Mouse (Mus musculus) CH12F3 (cell line): ENCODE measurements around the gene Jmjd1c.

Source experiments
- in situ Hi-C: fragments of 300-500 bp; cut with MboI; formaldehyde crosslinking; loops from 2 replicates; pipeline ENCODE4 v1.14.3; 2020; ENCODE audit warnings: low sequenced_read_pairs

Gene Jmjd1c

DNA sequence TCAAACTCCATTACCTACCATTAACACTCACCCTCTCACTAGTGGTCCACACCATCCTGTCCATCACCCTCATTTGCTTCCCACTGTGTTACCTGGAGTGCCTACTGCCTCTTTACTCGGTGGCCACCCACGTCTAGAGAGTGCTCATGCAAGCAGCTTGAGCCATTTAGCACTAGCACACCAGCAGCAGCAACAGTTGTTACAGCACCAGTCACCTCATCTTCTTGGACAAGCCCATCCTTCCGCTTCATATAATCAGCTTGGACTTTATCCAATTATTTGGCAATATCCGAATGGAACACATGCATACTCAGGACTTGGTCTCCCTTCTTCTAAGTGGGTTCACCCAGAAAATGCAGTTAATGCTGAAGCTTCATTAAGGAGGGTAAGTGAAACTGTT lies 124.3 kb downstream of the Jmjd1c start:
- in situ Hi-C loops: no loop called here

DNA sequence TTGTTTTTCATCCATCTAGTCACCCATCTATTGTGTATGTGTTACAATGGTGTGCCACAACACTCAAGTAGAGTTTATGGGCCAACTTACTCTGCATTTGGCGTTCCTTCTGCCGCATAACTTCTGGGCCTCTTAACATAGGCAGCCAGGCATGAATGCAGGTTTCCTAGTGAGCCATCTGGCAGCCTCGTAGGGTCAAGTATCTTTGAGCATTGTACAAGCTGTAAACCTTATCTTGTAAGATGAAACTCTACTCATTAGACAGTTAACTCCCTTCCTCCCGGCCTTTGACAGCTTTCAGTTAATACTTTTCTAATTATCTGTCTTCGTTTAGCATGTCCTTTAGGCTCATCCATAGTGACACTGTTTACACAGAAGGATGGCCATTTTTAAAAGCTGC lies 125.4 kb downstream of the Jmjd1c start:
- in situ Hi-C loops: no loop called here

DNA sequence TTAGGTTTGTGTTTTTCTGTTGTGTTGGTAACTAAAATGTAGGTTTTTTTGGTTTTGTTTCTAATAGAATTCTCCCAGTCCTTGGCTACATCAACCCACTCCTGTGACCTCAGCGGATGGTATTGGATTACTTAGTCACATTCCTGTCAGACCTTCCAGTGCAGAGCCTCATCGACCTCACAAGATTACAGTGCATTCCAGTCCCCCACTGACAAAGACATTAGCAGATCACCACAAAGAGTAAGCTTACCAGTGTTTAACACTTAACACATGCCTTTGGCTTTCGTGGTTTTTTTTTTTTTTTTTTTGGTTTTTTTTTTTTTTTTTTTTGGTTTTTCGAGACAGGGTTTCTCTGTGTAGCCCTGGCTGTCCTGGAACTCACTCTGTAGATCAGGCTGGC lies 128.0 kb downstream of the Jmjd1c start:
- in situ Hi-C loops: no loop called here

DNA sequence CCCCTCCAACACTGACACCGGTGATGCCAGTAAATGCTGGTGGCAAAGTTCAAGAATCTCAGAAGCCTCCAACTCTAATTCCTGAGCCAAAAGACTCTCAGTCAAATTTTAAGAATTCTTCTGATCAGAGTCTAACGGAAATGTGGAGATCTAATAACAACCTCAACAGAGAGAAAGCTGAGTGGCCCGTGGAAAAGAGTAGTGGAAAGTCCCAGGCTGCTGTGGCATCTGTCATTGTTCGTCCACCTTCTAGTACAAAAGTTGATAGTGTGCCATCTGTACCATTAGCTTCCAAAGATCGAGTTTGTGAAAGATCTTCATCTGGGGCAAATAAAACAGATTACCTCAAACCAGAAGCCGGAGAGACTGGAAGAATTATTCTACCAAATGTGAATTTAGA lies 129.6 kb downstream of the Jmjd1c start:
- in situ Hi-C loops: loop anchor here (25.0 kb wide), 1 partner anchor 313 kb away; no protein-coding TSS in a partner anchor

DNA sequence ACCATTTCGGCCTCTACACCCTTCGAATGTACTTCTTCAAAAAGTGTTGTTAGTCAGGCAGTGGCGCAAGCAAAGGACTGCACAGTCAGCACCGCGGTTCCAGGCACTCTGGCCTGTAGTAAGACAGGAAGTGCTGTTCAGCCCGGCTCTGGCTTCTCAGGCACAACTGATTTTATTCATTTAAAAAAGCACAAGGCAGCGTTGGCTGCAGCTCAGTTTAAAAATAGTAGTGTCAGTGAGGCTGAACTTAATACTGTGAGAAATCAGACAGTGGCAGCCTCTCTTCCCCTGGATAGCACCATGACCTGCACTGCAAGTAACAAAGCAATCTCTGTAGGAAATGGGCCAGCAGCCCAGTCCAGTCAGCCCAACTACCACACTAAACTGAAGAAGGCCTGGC lies 130.2 kb downstream of the Jmjd1c start:
- in situ Hi-C loops: loop anchor here (25.0 kb wide), 1 partner anchor 314 kb away; no protein-coding TSS in a partner anchor

DNA sequence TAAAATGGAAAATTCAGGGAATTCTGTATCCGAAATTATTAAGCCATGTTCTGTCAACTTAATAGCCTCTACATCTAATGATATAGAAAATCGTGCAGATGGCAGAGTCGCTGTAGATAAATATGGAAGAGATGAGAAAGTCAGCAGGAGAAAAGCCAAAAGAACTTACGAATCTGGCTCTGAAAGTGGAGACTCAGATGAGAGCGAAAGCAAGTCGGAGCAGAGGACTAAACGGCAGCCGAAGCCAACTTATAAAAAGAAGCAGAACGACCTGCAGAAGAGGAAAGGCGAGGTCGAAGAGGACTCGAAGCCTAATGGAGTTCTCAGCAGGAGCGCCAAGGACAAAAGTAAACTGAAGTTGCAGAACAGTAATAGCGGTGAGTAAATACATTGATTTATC lies 130.6 kb downstream of the Jmjd1c start:
- in situ Hi-C loops: loop anchor here (25.0 kb wide), 1 partner anchor 314 kb away; no protein-coding TSS in a partner anchor

DNA sequence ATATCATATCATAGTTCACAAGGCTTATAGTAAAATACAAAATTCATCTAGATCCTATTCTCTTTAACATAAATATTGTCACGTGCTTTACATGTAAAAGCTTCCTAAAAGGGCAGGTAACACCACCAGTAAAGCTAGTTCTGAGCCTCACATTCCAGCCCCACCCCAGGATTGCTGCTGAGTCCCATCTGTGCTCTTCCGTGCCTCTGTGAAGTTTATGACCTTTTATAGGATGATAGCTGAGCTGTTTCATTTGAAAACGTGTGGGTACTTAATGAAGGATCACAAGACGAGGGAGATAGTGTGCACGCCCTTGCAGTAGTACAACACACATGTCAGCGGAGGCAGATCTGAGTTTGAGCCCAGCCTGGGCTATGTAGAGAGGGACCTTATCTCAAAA lies 134.5 kb downstream of the Jmjd1c start:
- in situ Hi-C loops: loop anchor here (25.0 kb wide), 1 partner anchor 318 kb away; no protein-coding TSS in a partner anchor

DNA sequence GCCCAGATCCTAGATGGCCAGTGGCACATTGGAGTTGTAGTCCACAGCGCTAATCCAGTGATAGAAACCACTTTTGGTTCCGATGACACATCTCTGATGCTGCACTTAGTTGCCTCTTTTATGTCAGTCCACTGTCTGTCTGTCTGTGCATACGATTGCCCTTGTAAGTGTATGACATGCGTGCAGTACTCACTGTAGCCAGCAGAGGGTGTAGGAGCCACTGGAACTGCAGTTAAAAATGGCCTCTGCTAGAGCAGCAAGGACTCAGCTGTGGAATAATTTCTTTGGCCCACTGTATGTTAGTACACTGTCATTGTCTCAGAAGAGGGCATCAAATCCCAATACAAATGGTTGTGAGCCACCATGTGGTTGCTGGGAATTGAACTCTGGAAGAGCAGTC lies 151.2 kb downstream of the Jmjd1c start:
- in situ Hi-C loops: loop anchor here (25.0 kb wide), 1 partner anchor 335 kb away; no protein-coding TSS in a partner anchor

DNA sequence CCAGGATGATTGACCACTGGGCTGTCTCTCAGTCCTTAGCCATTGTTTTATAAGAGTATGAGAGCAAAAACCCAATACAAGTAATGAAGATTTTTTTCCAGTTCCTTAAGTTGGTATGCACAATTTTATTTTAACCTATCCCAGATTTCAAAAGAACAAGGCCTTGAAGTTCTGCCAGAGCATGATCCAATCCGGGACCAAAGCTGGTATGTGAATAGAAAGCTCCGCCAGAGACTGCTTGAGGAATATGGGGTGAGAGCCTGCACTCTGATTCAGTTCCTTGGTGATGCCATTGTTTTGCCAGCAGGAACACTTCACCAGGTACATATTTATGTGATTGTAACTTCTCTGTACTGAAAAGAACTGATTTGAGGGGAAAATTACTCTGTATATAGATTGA lies 153.6 kb downstream of the Jmjd1c start:
- in situ Hi-C loops: loop anchor here (25.0 kb wide), 1 partner anchor 337 kb away; no protein-coding TSS in a partner anchor

DNA sequence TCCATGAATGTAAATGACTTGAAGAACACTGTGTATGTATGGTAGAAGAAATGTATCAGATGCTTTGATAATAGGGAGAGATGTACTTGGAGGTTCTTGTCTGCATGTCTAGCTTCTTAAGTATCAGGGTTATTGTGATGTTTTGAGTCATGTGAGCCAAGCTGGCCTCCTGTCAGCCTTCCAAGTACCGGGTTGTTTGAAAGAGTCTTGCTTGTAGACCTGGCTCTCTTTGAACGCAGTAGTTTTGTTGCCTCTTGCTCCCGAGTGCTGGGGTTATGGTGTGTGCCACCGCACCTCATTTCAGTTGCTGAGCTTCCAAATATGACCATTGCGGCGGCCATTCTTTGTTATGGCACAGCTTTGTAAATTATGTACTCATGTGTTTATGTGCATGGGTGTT lies 154.9 kb downstream of the Jmjd1c start:
- in situ Hi-C loops: no loop called here

DNA sequence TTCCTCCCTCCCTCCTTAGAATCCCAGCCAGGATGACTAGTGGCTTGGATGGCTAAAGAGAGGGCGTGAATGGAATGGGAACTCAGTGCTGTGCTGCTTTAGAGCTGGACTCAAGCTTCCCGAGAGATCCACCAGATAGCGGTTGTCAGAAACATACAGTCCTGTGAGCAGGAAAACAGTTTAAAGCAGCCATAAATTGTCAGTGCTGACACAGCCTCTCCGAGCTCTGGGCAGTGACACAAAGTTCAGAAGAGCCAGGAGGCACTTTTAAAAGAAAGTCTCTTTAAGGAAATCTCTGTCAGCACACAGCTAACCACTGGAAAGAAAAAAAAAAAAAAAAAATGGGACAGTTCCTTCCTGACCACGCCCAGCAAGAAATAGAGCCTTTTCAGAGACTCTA lies 156.4 kb downstream of the Jmjd1c start:
- in situ Hi-C loops: no loop called here

DNA sequence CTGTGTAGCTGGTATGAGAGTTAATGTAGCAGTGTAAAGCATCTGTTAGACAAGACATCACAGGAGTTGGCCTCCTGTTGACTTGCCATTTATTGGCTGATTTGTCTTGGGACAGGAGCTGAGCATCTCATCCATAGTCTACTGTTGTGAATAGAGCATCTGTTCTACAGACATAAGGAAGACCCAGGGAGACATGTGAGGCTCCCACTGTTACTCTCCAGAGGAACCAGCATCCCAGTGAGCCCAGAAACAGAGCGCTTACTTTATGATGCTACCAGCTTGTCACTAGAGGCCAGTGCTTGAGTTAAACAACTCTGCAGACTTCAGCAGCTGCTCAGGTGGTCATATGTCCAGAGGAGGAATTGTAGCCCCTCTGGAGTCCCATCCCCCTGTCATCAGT lies 157.2 kb downstream of the Jmjd1c start:
- in situ Hi-C loops: no loop called here

DNA sequence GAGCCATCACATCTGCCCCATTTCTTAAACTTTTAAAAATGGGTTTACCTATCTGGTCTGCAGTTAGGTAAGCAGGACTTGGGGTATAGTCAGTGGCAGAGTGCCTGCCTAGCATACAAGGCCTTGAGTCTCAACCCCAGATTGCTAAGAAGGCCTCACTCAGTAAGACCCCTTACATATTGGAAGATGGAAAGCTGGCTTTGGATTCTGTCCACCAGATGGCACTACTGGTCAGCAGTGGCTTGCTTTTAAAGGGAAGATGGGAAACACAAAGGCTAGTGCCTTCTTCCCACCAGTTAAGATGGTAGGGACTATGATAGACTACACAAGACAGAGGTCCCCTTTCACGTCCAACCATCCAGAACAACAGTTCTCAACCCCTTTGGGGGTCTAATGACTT lies 168.9 kb downstream of the Jmjd1c start:
- in situ Hi-C loops: no loop called here

DNA sequence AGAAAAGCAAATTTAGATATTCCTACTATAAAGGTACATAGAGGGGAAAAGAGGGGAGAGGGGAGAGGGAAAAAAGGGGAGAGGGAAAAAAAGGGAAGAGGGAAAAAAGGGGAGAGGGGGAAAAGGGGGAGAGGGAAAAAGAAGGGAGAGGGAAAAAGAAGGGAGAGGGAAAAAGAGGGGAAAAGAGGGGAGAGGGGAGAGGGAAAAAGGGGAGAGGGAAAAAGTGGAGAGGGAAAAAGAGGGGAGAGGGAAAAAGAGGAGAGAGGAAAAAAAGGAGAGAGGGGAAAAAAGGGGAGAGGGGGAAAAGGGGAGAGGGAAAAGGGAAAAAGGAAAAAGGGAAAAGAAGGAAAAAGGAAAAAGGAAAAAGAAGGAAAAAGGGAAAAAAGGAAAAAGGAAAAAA lies 180.0 kb downstream of the Jmjd1c start:
- in situ Hi-C loops: no loop called here

DNA sequence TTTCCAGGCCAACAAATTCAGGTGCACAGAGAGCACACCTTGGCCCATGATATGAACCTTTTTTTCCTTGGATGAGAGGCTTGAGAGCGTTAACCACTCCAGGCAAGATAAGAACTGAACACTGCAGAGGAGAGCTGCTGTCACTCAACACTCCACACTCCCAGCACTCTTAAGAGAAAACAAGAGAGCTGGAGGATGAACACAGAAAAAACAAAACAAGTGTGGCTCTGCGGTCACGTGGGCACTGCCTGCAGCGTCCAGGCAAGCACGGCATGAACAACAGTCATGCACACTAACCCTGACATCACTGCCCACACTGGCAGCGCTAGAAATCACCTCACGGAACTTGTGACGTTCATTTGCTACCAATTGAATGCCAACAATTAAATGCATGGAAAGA lies 185.9 kb downstream of the Jmjd1c start:
- in situ Hi-C loops: no loop called here

DNA sequence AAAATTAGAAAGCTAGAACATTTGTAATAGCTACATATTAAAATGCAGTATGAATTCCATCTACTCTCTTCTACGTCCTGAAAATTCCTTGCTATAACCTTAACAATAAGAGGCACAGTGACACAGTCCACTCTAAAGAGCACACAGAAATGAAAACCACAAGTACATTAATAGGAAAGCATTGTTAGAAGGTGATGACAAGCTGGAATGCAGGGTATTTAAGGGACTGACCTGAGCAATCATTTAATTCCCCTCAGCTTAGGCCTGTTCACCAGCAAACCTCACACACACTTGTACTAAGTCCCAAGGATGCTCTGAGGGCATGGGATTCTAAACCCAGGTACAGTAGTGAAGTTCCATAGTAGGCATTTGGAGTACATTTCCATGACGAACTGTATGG lies 186.6 kb downstream of the Jmjd1c start:
- in situ Hi-C loops: no loop called here

DNA sequence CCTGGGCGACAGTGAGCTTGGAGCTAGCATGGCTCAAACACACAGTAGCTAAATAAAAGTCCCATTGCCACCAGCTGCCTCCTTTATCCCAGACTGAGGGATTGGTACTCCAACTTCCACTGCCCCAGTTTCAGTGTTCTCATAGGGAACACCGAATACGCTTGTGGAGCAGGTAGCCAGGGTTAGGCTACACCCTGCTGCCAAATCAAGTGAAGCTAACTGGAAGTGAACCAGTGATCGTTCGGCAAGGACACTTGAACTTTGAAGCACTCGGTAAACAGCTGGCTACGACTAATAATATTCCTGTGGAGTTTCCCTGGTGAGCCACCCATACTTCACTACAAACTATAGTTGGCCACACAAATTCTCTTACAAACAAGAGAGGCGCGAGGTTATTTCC lies 187.6 kb downstream of the Jmjd1c start:
- in situ Hi-C loops: no loop called here

DNA sequence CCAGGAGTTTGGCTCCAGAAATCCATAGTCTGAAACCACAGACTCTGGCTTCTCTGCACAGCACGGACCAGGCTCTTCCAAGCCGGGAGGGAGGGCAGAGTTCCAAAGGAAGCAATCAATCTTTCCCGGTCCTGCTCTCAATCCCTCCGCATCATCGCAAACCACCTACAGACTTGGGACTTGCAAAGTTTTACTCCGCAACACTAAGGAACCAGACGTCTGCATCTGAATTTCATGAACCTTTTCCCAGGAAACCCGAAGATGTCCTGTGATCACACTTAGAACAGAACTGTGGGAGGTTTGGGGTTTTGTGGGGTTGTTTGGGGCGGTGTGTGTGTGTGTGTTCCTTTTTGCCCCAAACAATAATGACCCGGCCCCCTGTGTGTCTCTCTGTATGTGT lies 188.4 kb downstream of the Jmjd1c start:
- in situ Hi-C loops: no loop called here

DNA sequence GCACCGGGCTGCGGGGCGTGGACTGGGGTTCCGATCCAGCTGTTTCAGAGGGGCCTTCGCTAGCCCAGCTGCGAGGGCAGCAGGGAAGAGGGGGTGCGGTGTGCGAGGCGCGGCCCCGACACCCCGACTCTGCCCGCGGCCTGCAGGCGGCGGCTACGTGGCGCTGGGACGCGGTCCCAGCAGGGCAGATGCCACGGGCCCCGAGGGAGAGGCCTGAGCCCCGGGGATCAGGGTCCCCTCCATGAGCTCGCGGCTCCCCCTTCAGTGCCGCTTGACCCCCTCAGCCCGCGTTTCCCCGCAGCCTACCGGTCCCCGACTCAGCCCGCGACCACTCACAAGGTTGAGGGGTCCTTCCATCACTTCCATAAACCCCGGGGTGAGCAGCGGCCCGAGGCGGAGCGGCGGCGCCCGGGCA lies 188.8 kb downstream of the Jmjd1c start:
- in situ Hi-C loops: no loop called here

DNA sequence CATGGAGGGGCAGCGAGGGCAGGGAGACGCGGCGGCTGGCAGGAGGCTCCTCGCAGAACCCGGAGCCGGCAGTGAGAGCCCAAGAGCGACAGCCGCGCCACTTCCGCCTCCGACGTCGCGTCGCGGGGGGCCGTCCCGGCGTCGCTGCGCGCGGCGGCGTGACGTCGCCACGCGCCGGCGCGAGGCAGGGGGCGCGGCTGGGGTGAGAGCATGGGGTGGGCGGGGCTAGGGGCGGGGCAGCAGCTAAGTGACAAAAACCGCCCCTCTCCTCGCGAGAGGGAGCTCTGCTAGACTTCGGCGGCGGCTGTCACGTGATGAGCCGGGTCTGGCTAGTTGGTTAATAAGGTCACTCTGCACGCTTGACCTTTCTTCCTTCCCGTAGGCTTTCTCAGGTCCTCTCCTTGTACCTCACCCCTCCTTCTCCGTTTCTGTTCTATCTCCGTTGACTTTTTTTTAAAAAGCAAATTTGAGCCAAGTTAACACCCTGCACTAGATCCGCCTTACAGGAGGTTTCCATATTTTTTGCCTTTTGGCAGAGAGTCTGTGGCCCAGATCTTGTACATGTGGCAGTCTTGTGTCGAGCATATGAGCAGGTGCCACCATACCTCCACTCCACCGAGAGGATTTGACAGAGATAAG lies 189.4 kb downstream of the Jmjd1c start, which contains the start of gene Nrbf2:
TSS of gene Nrbf2 (minus strand) at position 130 of the 639 bp plus-strand sequence.
- in situ Hi-C loops: no loop called here

DNA sequence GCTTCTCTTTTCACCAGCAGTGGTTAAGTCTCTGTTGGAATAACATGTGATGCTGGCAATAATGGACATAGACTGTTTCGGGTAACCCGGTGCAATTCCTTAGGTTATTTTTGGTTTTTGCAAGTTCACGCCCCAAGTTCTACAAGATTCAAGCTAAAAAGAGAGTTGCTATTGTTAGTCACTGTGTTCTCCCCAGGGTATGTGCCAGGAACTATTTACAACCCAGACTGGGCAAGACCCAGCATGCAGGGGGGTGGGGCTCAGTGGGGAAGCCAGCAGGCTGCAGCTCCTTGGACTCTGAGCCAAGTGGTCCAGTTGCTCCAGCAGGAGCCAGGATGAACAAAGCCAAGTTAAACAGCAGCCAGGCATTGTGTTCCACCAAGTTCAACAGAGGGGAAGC lies 192.0 kb downstream of the Jmjd1c start:
- in situ Hi-C loops: no loop called here

DNA sequence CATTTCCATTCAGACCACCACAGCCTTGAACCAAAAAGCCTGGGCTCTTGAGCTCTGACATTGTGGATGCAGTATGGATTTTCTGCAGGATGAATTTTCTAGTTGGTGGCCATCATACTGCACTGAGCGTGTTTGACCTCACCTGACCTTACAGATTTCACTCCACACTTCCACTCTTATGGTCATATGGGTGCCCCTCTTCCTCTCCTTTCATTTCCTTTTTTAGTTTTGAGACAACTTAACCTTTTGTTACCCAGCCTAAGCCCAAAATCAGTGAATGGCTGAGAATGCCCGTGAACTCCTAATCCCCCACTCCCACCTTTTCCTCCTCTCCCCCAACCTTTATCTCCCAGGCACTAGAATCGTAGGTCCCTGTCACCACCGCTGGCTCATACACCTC lies 194.7 kb downstream of the Jmjd1c start:
- in situ Hi-C loops: no loop called here

DNA sequence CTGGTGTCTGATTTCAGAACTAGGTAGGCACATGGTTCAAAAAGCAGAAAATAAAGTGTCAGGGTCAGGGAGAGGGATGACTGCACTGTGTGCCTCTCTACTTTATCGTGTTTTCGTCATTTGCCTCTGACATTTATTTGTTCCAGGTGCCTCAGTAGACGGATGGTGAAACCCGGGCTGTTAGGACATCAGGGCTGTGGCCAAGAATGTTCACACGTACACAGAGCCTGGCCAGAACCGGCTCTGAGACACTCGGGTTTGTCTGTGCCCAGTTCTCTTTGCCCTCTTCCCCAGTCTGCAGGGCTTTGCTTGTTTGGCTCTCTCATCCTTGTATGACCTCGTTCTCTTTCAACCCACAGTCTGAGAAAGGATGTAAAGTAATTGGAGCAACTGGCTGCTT lies 195.2 kb downstream of the Jmjd1c start:
- in situ Hi-C loops: no loop called here
